16 mouse cellular contexts compared by ENCODE assay signal in genomic region chr2:90874025-90874424, GRCm38 (mm10). TPM values are rescaled to one million over a fixed set of nuclear protein-coding genes. Genes with fewer than 3 reads are reported as not detected.
DNase-seq lines count a peak whose midpoint lies in the region.
"Had no signal": no experiment of that assay in that cellular context is flagged by ENCODE, and none has a peak within 500 bp of the region (broad histone marks: within the 10 kb centered on the region; RNA-seq: fewer than 3 reads in every experiment).

No protein-coding gene starts in this region.

- DNase-seq in cerebellum, adult 18-20 months, result peak; percentile 49 to 65
- no peak for DNase-seq in cerebellum, adult 9-10 months
- DNase-seq in heart, adult 11 months, result peak; percentile 95
- no peak for DNase-seq in heart, adult 8-10 months (ENCODE audit: low spot score)
- peak; percentile 92 for DNase-seq in brain, adult 2 months (ENCODE audit: low read depth, low spot score)
- peak; percentile 49 to 66 for DNase-seq in cerebellum, postnatal 25 days
- no peak for DNase-seq in thymus, postnatal 36 days
- DNase-seq: adrenal gland, postnatal 36 days; kidney, adult 11 months; kidney, postnatal 25 days; liver, embryonic 13.5 days; lung, adult 18-20 months; lung, postnatal 4 days; right cerebral cortex, postnatal 4 days; thymus, adult 2 months; thymus, postnatal 4 days had no signal

RNA-seq across cellular contexts. Expression of gene C1qtnf4, which starts 11.6 kb away (rescaled TPM):
- total RNA-seq in heart, adult 8-10 months (2022), result 1 to 10 TPM; 2.6 to 4.9 (median 3.5) TPM

RNA-seq across cellular contexts. Expression of gene Mtch2, which starts 27.1 kb away (rescaled TPM):
- 100 to 1,000 TPM; 165 to 183 (median 182) TPM for total RNA-seq in heart, adult 8-10 months (2022)

RNA-seq across cellular contexts. Expression of gene Kbtbd4, which starts 30.5 kb away (rescaled TPM):
- 10 to 100 TPM; 21.7 to 28.3 (median 24.5) TPM for total RNA-seq in heart, adult 8-10 months (2022)

RNA-seq across cellular contexts. Expression of gene Ndufs3, which starts 30.6 kb away (rescaled TPM):
- total RNA-seq in heart, adult 8-10 months (2022), result 1,000 to 10,000 TPM in 1 of 4 experiments, 100 to 1,000 TPM in 3; 876 to 1,074 (median 969) TPM

Comparison
In these comparisons a context has a peak if more than half of its experiments do, and no peak if none do; other contexts are left out.
1. DNase-seq: peak in cerebellum, adult 18-20 months (2 of 2), heart, adult 11 months (single experiment), brain, adult 2 months (single experiment) and cerebellum, postnatal 25 days (2 of 2); none in cerebellum, adult 9-10 months (single experiment), heart, adult 8-10 months (single experiment) and thymus, postnatal 36 days (0 of 2).